ENCODE assay signal across 7 mouse cellular contexts in the genomic region with DNA sequence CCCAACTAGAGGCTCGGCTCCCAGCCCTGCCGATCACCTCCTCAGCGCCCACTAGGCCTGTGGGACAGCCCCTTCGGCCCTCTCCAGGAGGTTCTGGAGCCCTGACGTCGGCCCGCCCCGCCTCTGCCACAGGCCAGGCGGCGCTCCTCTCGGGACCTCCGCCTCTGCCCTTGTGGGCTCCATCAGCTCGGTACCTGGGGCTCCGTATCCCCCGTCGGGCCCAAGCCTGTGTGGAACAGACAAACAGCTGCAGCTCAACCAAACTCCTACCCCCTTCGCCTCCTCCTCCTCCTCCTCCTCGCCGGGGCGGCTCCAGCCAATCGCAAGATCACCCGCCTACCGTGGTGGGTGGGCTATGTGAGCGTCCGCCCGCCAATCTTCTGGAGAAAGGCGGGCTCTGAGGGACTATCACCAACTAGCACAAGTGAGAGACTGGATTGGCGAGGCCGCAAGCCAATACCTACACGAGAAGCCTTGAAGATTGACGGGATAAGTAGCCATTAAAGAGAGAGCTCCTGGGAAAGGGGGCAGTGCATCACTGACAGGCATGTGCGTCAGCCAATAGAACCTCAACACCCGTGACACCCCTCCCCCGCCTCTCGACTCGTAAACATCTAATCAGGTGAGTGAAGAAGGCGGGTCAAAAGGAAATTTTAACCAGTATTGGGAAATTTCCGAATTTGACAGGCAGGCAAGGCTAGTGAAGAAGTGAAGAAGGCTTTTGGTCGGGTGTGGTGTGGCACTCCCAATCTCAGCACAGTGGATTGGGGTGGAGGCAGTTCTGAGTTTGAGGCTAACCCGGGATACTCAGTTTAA. TPM values are rescaled to one million over a fixed set of nuclear protein-coding genes. Genes with fewer than 3 reads are reported as not detected.
DNase-seq lines count a peak whose midpoint lies in the region; ATAC-seq lines count a peak whose summit lies in the region.

A gene (minus strand): TSS at position 273 of the 816 bp plus-strand sequence.

- H3K9me3 ChIP-seq in intestine, embryonic 16.5 days (ENCODE audit: control insufficient read depth, low read length): no peaks in the 10 kb centered on the region
- no peaks in the 10 kb centered on the region for H3K9me3 ChIP-seq in midbrain, embryonic 11.5 days (ENCODE audit: control insufficient read depth, low read length)

- under 1% methylated on average over 40 of the region's 40 CpGs for WGBS in intestine, embryonic 16.5 days
- 1% methylated on average over 40 of the region's 40 CpGs for WGBS in midbrain, embryonic 11.5 days

- H3K36me3 ChIP-seq in intestine, embryonic 16.5 days (ENCODE audit: control insufficient read depth, insufficient read depth, low read length): peaks cover 3% of the 10 kb centered on the region; the same call in 1 of the 2 replicates
- H3K36me3 ChIP-seq in midbrain, embryonic 11.5 days (ENCODE audit: control insufficient read depth, insufficient read depth, low read length): peaks cover 4% of the 10 kb centered on the region

- peaks cover 10% of the 10 kb centered on the region for H3K4me1 ChIP-seq in intestine, embryonic 16.5 days (ENCODE audit: control insufficient read depth, insufficient read depth, low read length)
- peaks cover 7% of the 10 kb centered on the region; the same call in 1 of the 2 replicates for H3K4me1 ChIP-seq in midbrain, embryonic 11.5 days (ENCODE audit: control insufficient read depth, insufficient read depth, low read length)

- peak within 1 kb of the TSS; percentile 83 for H3K4me3 ChIP-seq in intestine, embryonic 16.5 days (ENCODE audit: low read length)
- peak within 1 kb of the TSS; percentile 70 for H3K4me3 ChIP-seq in midbrain, embryonic 11.5 days (ENCODE audit: low read depth, low read length)

- ATAC-seq in intestine, embryonic 16.5 days: peak; percentile 99
- peak; percentile 99 for ATAC-seq in midbrain, embryonic 11.5 days (ENCODE audit: low FRiP score)

- peak within 1 kb of the TSS; percentile 92 for H3K27ac ChIP-seq in intestine, embryonic 16.5 days (ENCODE audit: low read length)
- peak within 1 kb of the TSS; percentile 88 for H3K27ac ChIP-seq in midbrain, embryonic 11.5 days (ENCODE audit: low read depth, low read length)

- H3K4me2 ChIP-seq in intestine, embryonic 16.5 days (ENCODE audit: low read depth, low read length): peak within 1 kb of the TSS; percentile 59
- H3K4me2 ChIP-seq in midbrain, embryonic 11.5 days: peak within 1 kb of the TSS; percentile 80

- peak; percentile 99 for DNase-seq in adrenal gland, adult 8-10 months
- DNase-seq in embryo, embryonic 9.5 days (ENCODE audit: extremely low spot score): peak; percentile 97
- DNase-seq in gastrocnemius, postnatal 4 days (ENCODE audit: low spot score in 2 of 2): peak; percentile 93 to 97
- peak; percentile 99 for DNase-seq in left cerebral cortex, postnatal 36 days (ENCODE audit: low spot score in 2 of 2)
- peak; percentile 100 for DNase-seq in midbrain, embryonic 11.5 days (ENCODE audit: low spot score, missing footprints)
- DNase-seq in skeletal muscle tissue, adult 2 months (ENCODE audit: low read depth, low spot score): peak; percentile 100

- no peaks in the 10 kb centered on the region for H3K27me3 ChIP-seq in intestine, embryonic 16.5 days (replicated peaks; ENCODE audit: control insufficient read depth, insufficient read depth, low read length)
- H3K27me3 ChIP-seq in midbrain, embryonic 11.5 days (ENCODE audit: control insufficient read depth, insufficient read depth, low read length): no peaks in the 10 kb centered on the region

- intact Hi-C loops in left cerebral cortex, postnatal 36 days (cut with DNase I): loop anchor here (5.0 kb wide), 1 partner anchor 51 kb away; a partner anchor contains a TSS

- H3K9ac ChIP-seq in intestine, embryonic 16.5 days (ENCODE audit: low read depth, low read length): peak within 1 kb of the TSS; percentile 85
- H3K9ac ChIP-seq in midbrain, embryonic 11.5 days (ENCODE audit: low read length): peak within 1 kb of the TSS; percentile 89

RNA-seq across cellular contexts. Expression of the gene that starts here (rescaled TPM):
- total RNA-seq in adrenal gland, adult 8-10 months (2022): 100 to 1,000 TPM; 126 to 149 (median 145) TPM
- 10 to 100 TPM; 85.8 to 88.8 TPM for total RNA-seq in gastrocnemius, postnatal 4 days (2021)
- 61.6 and 64.5 TPM in 2 replicates for polyA plus RNA-seq in intestine, embryonic 16.5 days (2015; fragmentation: Nextera tagmentation; extraction: Ambion mirVana)
- 100 to 1,000 TPM; 129 to 134 TPM for total RNA-seq in left cerebral cortex, postnatal 36 days (2021)
- 80.1 and 82.6 TPM in 2 replicates for polyA plus RNA-seq in midbrain, embryonic 11.5 days (2014; fragmentation: Nextera tagmentation; extraction: Ambion mirVana)

Comparison
In these comparisons a context has a peak if more than half of its experiments do, and no peak if none do; other contexts are left out.
1. Peak in every context shown above with its lines: DNase-seq, ATAC-seq, H3K4me3 ChIP-seq and H3K27ac ChIP-seq.